Comparison of ENCODE assay signal across 10 mouse cellular contexts in genomic region chr16:5911880-5912327, GRCm38 (mm10). TPM values are rescaled to one million over a fixed set of nuclear protein-coding genes. Genes with fewer than 3 reads are reported as not detected.
DNase-seq lines count a peak whose midpoint lies in the region; ATAC-seq and TF ChIP-seq lines count a peak whose summit lies in the region.
"Had no signal": no experiment of that assay in that cellular context is flagged by ENCODE, and none has a peak within 500 bp of the region (broad histone marks: within the 10 kb centered on the region; RNA-seq: fewer than 3 reads in every experiment).

No protein-coding gene starts in this region.

- peak; percentile 82 for DNase-seq in lung, embryonic 14.5 days
- DNase-seq in lung, postnatal 36 days = no peak
- peak; percentile 88 to 93 for DNase-seq in cerebellum, postnatal 10 days
- DNase-seq in layer of hippocampus, postnatal 25 days (ENCODE audit: extremely low spot score in 1 of 2, low spot score in 1 of 2) = peak; percentile 45 to 49
- DNase-seq in right cerebral cortex, adult 18-20 months = peak; percentile 76
- DNase-seq in natural killer cell, adult 2 months (ENCODE audit: low spot score in 2 of 2) = no peak

- ATAC-seq in lung, embryonic 14.5 days (ENCODE audit: insufficient read depth) = peak; percentile 75
- peak; percentile 78 for ATAC-seq in heart, embryonic 15.5 days (replicated peaks; ENCODE audit: insufficient number of reproducible peaks, insufficient read depth, low FRiP score, low read depth)
- no peak for ATAC-seq in erythroblast, adult 5-6 weeks (replicated peaks; ENCODE audit: low FRiP score, poor library complexity, severe bottlenecking)

- no peaks in the 10 kb centered on the region for H3K9me3 ChIP-seq in lung, embryonic 14.5 days (ENCODE audit: low read depth, low read length)
- no peaks in the 10 kb centered on the region for H3K9me3 ChIP-seq in heart, embryonic 15.5 days (replicated peaks)

- no peak overlapping the region for H3K27ac ChIP-seq in lung, embryonic 14.5 days (ENCODE audit: low read depth)
- H3K27ac ChIP-seq in heart, embryonic 15.5 days = peak overlapping the region; percentile 37; the same call in 1 of the 2 replicates

- 0 out of 2 replicates have a peak, but pooled peaks cover 2% of the 10 kb centered on the region for H3K4me1 ChIP-seq in lung, embryonic 14.5 days (ENCODE audit: insufficient read depth)
- H3K4me1 ChIP-seq in heart, embryonic 15.5 days (replicated peaks) = peaks cover 14% of the 10 kb centered on the region

- 34% methylated on average over 2 of the region's 2 CpGs for WGBS in lung, embryonic 14.5 days
- 21% methylated on average over 2 of the region's 2 CpGs for WGBS in heart, embryonic 15.5 days

- no peak overlapping the region for H3K9ac ChIP-seq in lung, embryonic 14.5 days
- no peak overlapping the region for H3K9ac ChIP-seq in heart, embryonic 15.5 days

- H3K4me2 ChIP-seq in lung, embryonic 14.5 days = no peak overlapping the region
- no peak overlapping the region for H3K4me2 ChIP-seq in heart, embryonic 15.5 days

- no peaks in the 10 kb centered on the region for H3K27me3 ChIP-seq in lung, embryonic 14.5 days (ENCODE audit: insufficient read depth, low read length)
- no peaks in the 10 kb centered on the region for H3K27me3 ChIP-seq in heart, embryonic 15.5 days

- H3K4me3 ChIP-seq in lung, embryonic 14.5 days (ENCODE audit: low read depth, low read length) = no peak overlapping the region
- H3K4me3 ChIP-seq in heart, embryonic 15.5 days = no peak overlapping the region
- H3K4me3 ChIP-seq: erythroblast, embryonic 14.5 days had no signal

- no peak for TF ChIP-seq CTCF in lung, embryonic 14.5 days (IDR thresholded peaks at IDR 0.05; ENCODE audit: low read depth)

- no peaks in the 10 kb centered on the region for H3K36me3 ChIP-seq in lung, embryonic 14.5 days (ENCODE audit: insufficient read depth)
- H3K36me3 ChIP-seq in heart, embryonic 15.5 days = no peaks in the 10 kb centered on the region
- H3K36me3 ChIP-seq: G1E had no signal

RNA-seq across cellular contexts. Expression of gene Rbfox1, which starts 26.7 kb away (rescaled TPM):
- polyA plus RNA-seq in lung, embryonic 14.5 days (2014; fragmentation: Nextera tagmentation; extraction: Ambion mirVana) = 0.57 and 0.83 TPM in 2 replicates
- 4.9 and 8.5 TPM in 2 replicates for polyA plus RNA-seq in heart, embryonic 15.5 days (2015; fragmentation: Nextera tagmentation; extraction: Ambion mirVana)
- total RNA-seq in layer of hippocampus, postnatal 25 days (2021) = 100 to 1,000 TPM; 381 to 430 TPM
- not detected in 2 replicates for total RNA-seq in erythroblast, adult 5-6 weeks (2015; ENCODE audit: low replicate concordance)
- not detected in 2 replicates for total RNA-seq in erythroblast, adult 5-6 weeks (2017; ENCODE audit: low replicate concordance)
- total RNA-seq: G1E had no signal
- polyA plus RNA-seq: erythroblast, embryonic 14.5 days; G1E had no signal

Comparison
In these comparisons a context has a peak if more than half of its experiments do, and no peak if none do; other contexts are left out.
1. DNase-seq: peak in lung, embryonic 14.5 days (single experiment), cerebellum, postnatal 10 days (2 of 2), layer of hippocampus, postnatal 25 days (2 of 2) and right cerebral cortex, adult 18-20 months (single experiment); none in lung, postnatal 36 days (single experiment) and natural killer cell, adult 2 months (0 of 2).
2. RNA of gene Rbfox1, which starts 26.7 kb away (total RNA-seq): 381 to 430 TPM in layer of hippocampus, postnatal 25 days; not detected in erythroblast, adult 5-6 weeks; every median in the first group is over 100 times any median in the second.